Mouse (Mus musculus): ENCODE measurements around the gene Cmtm2a. TPM values are rescaled to one million over a fixed set of nuclear protein-coding genes. Genes with fewer than 3 reads are reported as not detected.
"Not testable (repeated sequence)": the region's sequence is repeated elsewhere in the genome, so short reads cannot be mapped to it uniquely, and the experiment has no call there.

Gene Cmtm2a
- not detected in 2 replicates for polyA plus RNA-seq (2014; fragmentation: Nextera tagmentation; extraction: Ambion mirVana)

- H3K4me3 ChIP-seq (ENCODE audit: control insufficient read depth in 1 of 2, insufficient read depth in 1 of 2, low read depth in 1 of 2, low read length in 2 of 2); H3K4me2 ChIP-seq (ENCODE audit: low read length); H3K27ac ChIP-seq (replicated peaks in 1 of 2; ENCODE audit: control insufficient read depth in 1 of 2, insufficient read depth in 1 of 2, low read depth in 2 of 2, low read length in 2 of 2); H3K27me3 ChIP-seq (ENCODE audit: control insufficient read depth, insufficient read depth, low read length); H3K4me1 ChIP-seq (ENCODE audit: control insufficient read depth in 2 of 2, insufficient read depth in 2 of 2, low read length in 2 of 2); H3K36me3 ChIP-seq (ENCODE audit: control insufficient read depth, insufficient read depth, low read length); ATAC-seq (ENCODE audit: insufficient number of reproducible peaks, insufficient read depth, low FRiP score, low read depth); H3K9ac ChIP-seq (ENCODE audit: low read length); H3K9me3 ChIP-seq (ENCODE audit: control insufficient read depth, low read length): not testable (repeated sequence)
- 79% methylated on average over 9 of the region's 12 CpGs for WGBS
Measured at GRCm38 (mm10) chr8:104293081-104293480, at the start of gene Cmtm2a. Gene Cmtm2a (minus strand): TSS chr8:104293181.

- peaks cover 37% of the 10 kb centered on the region for H3K36me3 ChIP-seq (ENCODE audit: control insufficient read depth, insufficient read depth, low read length)
- peak overlapping the region; percentile 86 for H3K4me2 ChIP-seq (ENCODE audit: low read length)
- H3K4me3 ChIP-seq (ENCODE audit: control insufficient read depth in 1 of 2, insufficient read depth in 1 of 2, low read depth in 1 of 2, low read length in 2 of 2): no peak overlapping the region
- peak overlapping the region in 1 of 2 experiments; percentile 92; a peak in 1 of 4 replicates for H3K27ac ChIP-seq (replicated peaks in 1 of 2; ENCODE audit: control insufficient read depth in 1 of 2, insufficient read depth in 1 of 2, low read depth in 2 of 2, low read length in 2 of 2)
- 56% methylated on average over 5 of the region's 5 CpGs for WGBS
- peaks cover 13 to 40% of the 10 kb centered on the region in 2 experiments; a peak in 3 of 4 replicates for H3K4me1 ChIP-seq (ENCODE audit: control insufficient read depth in 2 of 2, insufficient read depth in 2 of 2, low read length in 2 of 2)
- no peaks in the 10 kb centered on the region for H3K27me3 ChIP-seq (ENCODE audit: control insufficient read depth, insufficient read depth, low read length)
- H3K9me3 ChIP-seq (ENCODE audit: control insufficient read depth, low read length): no peaks in the 10 kb centered on the region
- ATAC-seq (ENCODE audit: insufficient number of reproducible peaks, insufficient read depth, low FRiP score, low read depth): no peak
- H3K9ac ChIP-seq (ENCODE audit: low read length): no peak overlapping the region
Measured at GRCm38 (mm10) chr8:104342426-104342825, 49.4 kb upstream of the Cmtm2a start.

GRCm38 (mm10) chr8:104341678-104342077 lies 48.7 kb upstream of the Cmtm2a start:
- ATAC-seq (ENCODE audit: insufficient number of reproducible peaks, insufficient read depth, low FRiP score, low read depth): no peak
- peak overlapping the region; percentile 24 to 92 for H3K27ac ChIP-seq (replicated peaks in 1 of 2; ENCODE audit: control insufficient read depth in 1 of 2, insufficient read depth in 1 of 2, low read depth in 2 of 2, low read length in 2 of 2)
- peak overlapping the region; percentile 96 for H3K9ac ChIP-seq (ENCODE audit: low read length)
- H3K36me3 ChIP-seq (ENCODE audit: control insufficient read depth, insufficient read depth, low read length): peaks cover 30% of the 10 kb centered on the region
- H3K4me3 ChIP-seq (ENCODE audit: control insufficient read depth in 1 of 2, insufficient read depth in 1 of 2, low read depth in 1 of 2, low read length in 2 of 2): peak overlapping the region; percentile 71 to 77
- H3K9me3 ChIP-seq (ENCODE audit: control insufficient read depth, low read length): no peaks in the 10 kb centered on the region
- H3K27me3 ChIP-seq (ENCODE audit: control insufficient read depth, insufficient read depth, low read length): no peaks in the 10 kb centered on the region
- 54% methylated on average over 6 of the region's 6 CpGs for WGBS
- peak overlapping the region; percentile 86 for H3K4me2 ChIP-seq (ENCODE audit: low read length)
- peaks cover 10 to 35% of the 10 kb centered on the region in 2 experiments; a peak in 3 of 4 replicates for H3K4me1 ChIP-seq (ENCODE audit: control insufficient read depth in 2 of 2, insufficient read depth in 2 of 2, low read length in 2 of 2)

- peak; percentile 73 for ATAC-seq (ENCODE audit: insufficient number of reproducible peaks, insufficient read depth, low FRiP score, low read depth)
- Histone ChIP-seq H3K4me1 (ENCODE audit: control insufficient read depth in 2 of 2, insufficient read depth in 2 of 2, low read length in 2 of 2) (peaks cover 9 to 31% of the 10 kb centered on the region in 2 experiments; a peak in 3 of 4 replicates), H3K4me3 (ENCODE audit: control insufficient read depth in 1 of 2, insufficient read depth in 1 of 2, low read depth in 1 of 2, low read length in 2 of 2) (peak overlapping the region; percentile 71 to 77), H3K9ac (ENCODE audit: low read length) (peak overlapping the region; percentile 96), H3K27me3 (ENCODE audit: control insufficient read depth, insufficient read depth, low read length) (no peaks in the 10 kb centered on the region), H3K4me2 (ENCODE audit: low read length) (peak overlapping the region; percentile 86), H3K9me3 (ENCODE audit: control insufficient read depth, low read length) (no peaks in the 10 kb centered on the region), H3K36me3 (ENCODE audit: control insufficient read depth, insufficient read depth, low read length) (peaks cover 24% of the 10 kb centered on the region), H3K27ac (replicated peaks in 1 of 2; ENCODE audit: control insufficient read depth in 1 of 2, insufficient read depth in 1 of 2, low read depth in 2 of 2, low read length in 2 of 2) (peak overlapping the region; percentile 84 to 92)
- WGBS: under 1% methylated on average over 24 of the region's 24 CpGs
Measured at GRCm38 (mm10) chr8:104341106-104341561, 48.2 kb upstream of the Cmtm2a start.

GRCm38 (mm10) chr8:104340233-104341105 lies 47.5 kb upstream of the Cmtm2a start:
- H3K27ac ChIP-seq (replicated peaks in 1 of 2; ENCODE audit: control insufficient read depth in 1 of 2, insufficient read depth in 1 of 2, low read depth in 2 of 2, low read length in 2 of 2): peak overlapping the region; percentile 84 to 92
- H3K36me3 ChIP-seq (ENCODE audit: control insufficient read depth, insufficient read depth, low read length): peaks cover 18% of the 10 kb centered on the region
- whole genome bisulfite sequencing: under 1% methylated on average over 49 of the region's 54 CpGs
- no peaks in the 10 kb centered on the region for H3K27me3 ChIP-seq (ENCODE audit: control insufficient read depth, insufficient read depth, low read length)
- H3K4me1 ChIP-seq (ENCODE audit: control insufficient read depth in 2 of 2, insufficient read depth in 2 of 2, low read length in 2 of 2): peaks cover 9 to 31% of the 10 kb centered on the region in 2 experiments; a peak in 3 of 4 replicates
- H3K4me3 ChIP-seq (ENCODE audit: control insufficient read depth in 1 of 2, insufficient read depth in 1 of 2, low read depth in 1 of 2, low read length in 2 of 2): peak overlapping the region; percentile 71 to 77
- H3K9me3 ChIP-seq (ENCODE audit: control insufficient read depth, low read length): no peaks in the 10 kb centered on the region
- H3K4me2 ChIP-seq (ENCODE audit: low read length): peak overlapping the region; percentile 86
- peak overlapping the region; percentile 96 for H3K9ac ChIP-seq (ENCODE audit: low read length)
- peak; percentile 66 for ATAC-seq (ENCODE audit: insufficient number of reproducible peaks, insufficient read depth, low FRiP score, low read depth)

GRCm38 (mm10) chr8:104339983-104340232 lies 46.9 kb upstream of the Cmtm2a start:
- H3K9me3 ChIP-seq (ENCODE audit: control insufficient read depth, low read length): no peaks in the 10 kb centered on the region
- peak overlapping the region; percentile 55 to 92; a peak in 3 of 4 replicates for H3K27ac ChIP-seq (replicated peaks in 1 of 2; ENCODE audit: control insufficient read depth in 1 of 2, insufficient read depth in 1 of 2, low read depth in 2 of 2, low read length in 2 of 2)
- H3K4me3 ChIP-seq (ENCODE audit: control insufficient read depth in 1 of 2, insufficient read depth in 1 of 2, low read depth in 1 of 2, low read length in 2 of 2): peak overlapping the region; percentile 71 to 77
- H3K4me2 ChIP-seq (ENCODE audit: low read length): peak overlapping the region; percentile 86
- ATAC-seq (ENCODE audit: insufficient number of reproducible peaks, insufficient read depth, low FRiP score, low read depth): no peak
- no peaks in the 10 kb centered on the region for H3K27me3 ChIP-seq (ENCODE audit: control insufficient read depth, insufficient read depth, low read length)
- peaks cover 12% of the 10 kb centered on the region for H3K36me3 ChIP-seq (ENCODE audit: control insufficient read depth, insufficient read depth, low read length)
- peak overlapping the region; percentile 96 for H3K9ac ChIP-seq (ENCODE audit: low read length)
- WGBS: under 1% methylated on average over 6 of the region's 6 CpGs
- H3K4me1 ChIP-seq (ENCODE audit: control insufficient read depth in 2 of 2, insufficient read depth in 2 of 2, low read length in 2 of 2): peaks cover 9 to 31% of the 10 kb centered on the region in 2 experiments; a peak in 3 of 4 replicates

GRCm38 (mm10) chr8:104339229-104339982 lies 46.4 kb upstream of the Cmtm2a start, which contains the start of gene Cmtm3:
Gene Cmtm3 (plus strand): TSS chr8:104339410.
- Histone ChIP-seq H3K27me3 (ENCODE audit: control insufficient read depth, insufficient read depth, low read length) (no peaks in the 10 kb centered on the region), H3K9ac (ENCODE audit: low read length) (peak within 1 kb of the TSS; percentile 96), H3K4me3 (ENCODE audit: control insufficient read depth in 1 of 2, insufficient read depth in 1 of 2, low read depth in 1 of 2, low read length in 2 of 2) (peak within 1 kb of the TSS; percentile 71 to 77), H3K9me3 (ENCODE audit: control insufficient read depth, low read length) (no peaks in the 10 kb centered on the region), H3K36me3 (ENCODE audit: control insufficient read depth, insufficient read depth, low read length) (peaks cover 7% of the 10 kb centered on the region), H3K4me2 (ENCODE audit: low read length) (peak within 1 kb of the TSS; percentile 86), H3K27ac (replicated peaks in 1 of 2; ENCODE audit: control insufficient read depth in 1 of 2, insufficient read depth in 1 of 2, low read depth in 2 of 2, low read length in 2 of 2) (peak within 1 kb of the TSS; percentile 55 to 92), H3K4me1 (ENCODE audit: control insufficient read depth in 2 of 2, insufficient read depth in 2 of 2, low read length in 2 of 2) (peaks cover 9 to 31% of the 10 kb centered on the region in 2 experiments; a peak in 3 of 4 replicates)
- no peak for ATAC-seq (ENCODE audit: insufficient number of reproducible peaks, insufficient read depth, low FRiP score, low read depth)
- WGBS: 24% methylated on average over 15 of the region's 18 CpGs
